Mouse (Mus musculus) embryonic fibroblast, embryonic 13.5 days (primary cell): Measurements from ENCODE around the gene Pla1a.

Source experiments
- CTCF ChIP-seq: IDR thresholded peaks from 2 replicates; pipeline ENCODE4 v1.5.1; 2011; ENCODE audit warnings: mild to moderate bottlenecking, control low read depth, low read length, moderate library complexity, borderline replicate concordance; ENCODE audit not compliant: insufficient read depth
- POLR2A ChIP-seq: IDR thresholded peaks from 2 replicates; pipeline ENCODE4 v1.6.1; 2011; ENCODE audit warnings: low read depth, mild to moderate bottlenecking, control low read depth, low read length, moderate library complexity

GRCm38 (mm10) chr16:38451421-38452205 is 18.7 kb upstream of the Pla1a start:
- no peak for TF ChIP-seq CTCF
- peak; percentile 31; the same call in 1 of the 2 replicates for TF ChIP-seq POLR2A
